Mouse (Mus musculus) bone marrow, adult 2 months (tissue): ENCODE measurements around the gene Pitx3.

Experiments
- CTCF ChIP-seq: fragments of 200-500 bp; IDR thresholded peaks from 2 replicates; pipeline ENCODE4 v1.5.1; 2011; ENCODE audit warnings: low read length, control low read depth; ENCODE audit not compliant: control insufficient read depth, insufficient read depth
- POLR2A ChIP-seq: fragments of 200-500 bp; IDR thresholded peaks from 2 replicates; pipeline ENCODE4 v1.6.1; 2011; ENCODE audit warnings: low read depth, mild to moderate bottlenecking, control low read depth, low read length, borderline replicate concordance; ENCODE audit not compliant: control insufficient read depth

DNA sequence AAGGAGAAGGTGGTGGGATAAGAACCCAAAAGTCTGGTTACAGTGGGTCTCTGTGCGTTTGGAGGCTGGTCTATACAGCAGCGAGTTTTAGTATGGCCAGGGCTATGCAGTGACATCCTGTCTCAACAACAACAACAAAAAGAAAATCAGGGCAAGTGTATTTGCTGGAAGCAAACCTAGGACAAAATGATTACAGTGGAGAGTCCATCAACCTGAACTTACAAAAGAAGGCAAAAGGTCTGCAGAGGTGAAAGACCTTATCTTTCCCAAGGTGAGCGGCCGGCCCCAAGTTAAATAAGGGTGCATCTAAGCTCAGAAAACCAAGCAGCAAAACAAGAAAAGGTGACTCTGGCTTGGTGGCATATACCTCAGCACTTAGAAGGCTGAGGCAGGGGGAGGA is 56.5 kb downstream of the Pitx3 start:
- TF ChIP-seq CTCF (no peak), POLR2A (no peak)
